Mouse (Mus musculus): ENCODE data around the gene Gm45753.

Gene Gm45753

GRCm38 (mm10) chr8:45274317-45274716, 33.9 kb downstream of the Gm45753 start:
- no peak for DNase-seq (ENCODE audit: low spot score)

GRCm38 (mm10) chr8:45269056-45269455, 39.2 kb downstream of the Gm45753 start:
- no peak for DNase-seq (ENCODE audit: low spot score)

GRCm38 (mm10) chr8:45268485-45268884, 39.8 kb downstream of the Gm45753 start:
- no peak for DNase-seq (ENCODE audit: low spot score)

GRCm38 (mm10) chr8:45267611-45268391, 40.5 kb downstream of the Gm45753 start:
- DNase-seq (ENCODE audit: low spot score), result no peak

- no peak for DNase-seq (ENCODE audit: low spot score)
Measured at GRCm38 (mm10) chr8:45266993-45267392, 41.3 kb downstream of the Gm45753 start.

GRCm38 (mm10) chr8:45264918-45265317, 43.3 kb downstream of the Gm45753 start:
- no peak for DNase-seq (ENCODE audit: low spot score)

GRCm38 (mm10) chr8:45262851-45263250, 45.4 kb downstream of the Gm45753 start:
- no peak for DNase-seq (ENCODE audit: low spot score)

- no peak for DNase-seq (ENCODE audit: low spot score)
Measured at GRCm38 (mm10) chr8:45261920-45262319, 46.3 kb downstream of the Gm45753 start, which contains the start of gene F11. Gene F11 (minus strand): TSS chr8:45262031.

GRCm38 (mm10) chr8:45258421-45258820, 49.8 kb downstream of the Gm45753 start:
- no peak for DNase-seq (ENCODE audit: low spot score)

- no peak for DNase-seq (ENCODE audit: low spot score)
Measured at GRCm38 (mm10) chr8:45255040-45255439, 53.2 kb downstream of the Gm45753 start.

- DNase-seq (ENCODE audit: low spot score), result no peak
Measured at GRCm38 (mm10) chr8:45254194-45254842, 53.9 kb downstream of the Gm45753 start.

GRCm38 (mm10) chr8:45253586-45253985, 54.7 kb downstream of the Gm45753 start:
- DNase-seq (ENCODE audit: low spot score), result no peak

- no peak for DNase-seq (ENCODE audit: low spot score)
Measured at GRCm38 (mm10) chr8:45253111-45253510, 55.2 kb downstream of the Gm45753 start.

- no peak for DNase-seq (ENCODE audit: low spot score)
Measured at GRCm38 (mm10) chr8:45246307-45246706, 62.0 kb downstream of the Gm45753 start.

GRCm38 (mm10) chr8:45239363-45239762, 68.9 kb downstream of the Gm45753 start:
- DNase-seq (ENCODE audit: low spot score), result no peak

- DNase-seq (ENCODE audit: low spot score), result peak; percentile 40
Measured at GRCm38 (mm10) chr8:45238282-45238681, 70.0 kb downstream of the Gm45753 start.

- peak; percentile 12 for DNase-seq (ENCODE audit: low spot score)
Measured at GRCm38 (mm10) chr8:45236164-45236912, 71.9 kb downstream of the Gm45753 start.

- DNase-seq (ENCODE audit: low spot score), result no peak
Measured at GRCm38 (mm10) chr8:45235228-45235627, 73.0 kb downstream of the Gm45753 start.

- DNase-seq (ENCODE audit: low spot score), result no peak
Measured at GRCm38 (mm10) chr8:45233256-45233655, 75.0 kb downstream of the Gm45753 start.
